Mouse (Mus musculus) gastrocnemius, adult 2 months (tissue): ENCODE results near the gene Wnt10b. TPM values are rescaled to one million over a fixed set of nuclear protein-coding genes. Genes with fewer than 3 reads are reported as not detected.

ENCODE experiments used
- DNase-seq: peaks from one replicate; pipeline ENCODE4 v3.0.0; 2022
- H3K27ac ChIP-seq: fragments of 200-600 bp; 2 replicates; pipeline ENCODE4 v1.8.1; 2022; ENCODE audit warnings: mild to moderate bottlenecking
- H3K4me3 ChIP-seq: fragments of 200-600 bp; 2 replicates; pipeline ENCODE4 v1.8.1; 2022; ENCODE audit warnings: mild to moderate bottlenecking, moderate library complexity
- CTCF ChIP-seq: fragments of 200-600 bp; IDR thresholded peaks from 2 replicates; pipeline ENCODE4 v1.8.1; 2022; ENCODE audit warnings: antibody characterized with exemption, mild to moderate bottlenecking, moderate library complexity
- intact Hi-C: fragments of 180-260 bp; cut with DNase I; formaldehyde crosslinking; loops from one replicate; pipeline ENCODE4 v1.15.1; 2025
- total RNA-seq, 2 experiments: library from RNA; stranded (reverse); gene quantifications; 2 replicates each; pipeline ENCODE4 v1.2.3; 2021

Wnt10b gene
- total RNA-seq, 2 experiments from 2014 or later = 0.97 to 1.4 TPM

GRCm38 (mm10) chr15:98729791-98730545, 48.0 kb downstream of the Wnt10b start:
- Histone ChIP-seq H3K27ac (no peak overlapping the region), H3K4me3 (no peak overlapping the region)
- DNase-seq = no peak
- intact Hi-C loops = no loop called here
- TF ChIP-seq CTCF = no peak

- Histone ChIP-seq H3K27ac (no peak overlapping the region), H3K4me3 (peak overlapping the region; percentile 90)
- intact Hi-C loops = no loop called here
- no peak for TF ChIP-seq CTCF
- DNase-seq = no peak
Observed at GRCm38 (mm10) chr15:98728366-98728765, 49.6 kb downstream of the Wnt10b start.

GRCm38 (mm10) chr15:98727443-98728321, 50.3 kb downstream of the Wnt10b start, which contains the start of gene Fkbp11:
Gene Fkbp11 (minus strand): TSS chr15:98728198.
- TF ChIP-seq CTCF = no peak
- DNase-seq = peak; percentile 78
- intact Hi-C loops = no loop called here
- Histone ChIP-seq H3K27ac (peak within 1 kb of the TSS; percentile 36; the same call in 1 of the 2 replicates), H3K4me3 (peak within 1 kb of the TSS; percentile 90)

- DNase-seq = no peak
- Histone ChIP-seq H3K27ac (no peak overlapping the region), H3K4me3 (peak overlapping the region; percentile 90)
- intact Hi-C loops = no loop called here
- no peak for TF ChIP-seq CTCF
Observed at GRCm38 (mm10) chr15:98726746-98727145, 51.2 kb downstream of the Wnt10b start.

- no peak for TF ChIP-seq CTCF
- no peak overlapping the region for H3K27ac ChIP-seq
- DNase-seq = no peak
- H3K4me3 ChIP-seq = no peak overlapping the region
- intact Hi-C loops = no loop called here
Observed at GRCm38 (mm10) chr15:98726079-98726478, 51.9 kb downstream of the Wnt10b start.

- no peak overlapping the region for H3K4me3 ChIP-seq
- no peak overlapping the region for H3K27ac ChIP-seq
- no peak for DNase-seq
- no peak for TF ChIP-seq CTCF
- intact Hi-C loops = no loop called here
Observed at GRCm38 (mm10) chr15:98724441-98724840, 53.5 kb downstream of the Wnt10b start.

- TF ChIP-seq CTCF = no peak
- no peak for DNase-seq
- Histone ChIP-seq H3K27ac (no peak overlapping the region), H3K4me3 (peak overlapping the region; percentile 21)
- intact Hi-C loops = no loop called here
Observed at GRCm38 (mm10) chr15:98722854-98723253, 55.1 kb downstream of the Wnt10b start.

GRCm38 (mm10) chr15:98722191-98722590, 55.8 kb downstream of the Wnt10b start:
- H3K27ac ChIP-seq = no peak overlapping the region
- no peak for TF ChIP-seq CTCF
- no peak overlapping the region for H3K4me3 ChIP-seq
- intact Hi-C loops = no loop called here
- no peak for DNase-seq

Other genes starting within 250 kb of the Wnt10b start
- 10 to 100 TPM; 64.7 to 66.3 TPM for gene Kansl2, start 243.9 kb downstream of the Wnt10b start, total RNA-seq
- 10 to 100 TPM; 20.4 to 20.5 TPM for gene Ccnt1, start 207.2 kb downstream of the Wnt10b start, total RNA-seq
- gene 4930415O20Rik, start 207.1 kb downstream of the Wnt10b start, total RNA-seq = 1 to 10 TPM in 1 of 2 experiments, not detected in 1; 1.2 TPM
- 10 to 100 TPM; 22.8 to 23.1 TPM for gene Adcy6, start 168.1 kb downstream of the Wnt10b start, total RNA-seq
- 1 to 10 TPM; 1.8 to 2.2 TPM for gene Cacnb3, start 147.3 kb downstream of the Wnt10b start, total RNA-seq
- gene Ddx23, start 115.3 kb downstream of the Wnt10b start, total RNA-seq = 10 to 100 TPM; 66.3 to 67.4 TPM
- 1 to 10 TPM; 1.2 to 1.5 TPM for gene Rnd1, start 100.7 kb downstream of the Wnt10b start, total RNA-seq
- gene Ccdc65, start 69.9 kb downstream of the Wnt10b start, total RNA-seq = not detected
- gene Fkbp11, start 50.0 kb downstream of the Wnt10b start, total RNA-seq = 1 to 10 TPM; 1.0 to 1.3 TPM
- 1 to 10 TPM; 8.1 to 9.4 TPM for gene Arf3, start 14.9 kb downstream of the Wnt10b start, total RNA-seq
- gene Wnt1, start 11.7 kb upstream of the Wnt10b start, total RNA-seq = under 1 TPM in 1 of 2 experiments, not detected in 1; 0.08 TPM
- gene Ddn, start 31.3 kb upstream of the Wnt10b start, total RNA-seq = under 1 TPM; 0.33 to 0.78 TPM
- gene Prkag1, start 53.4 kb upstream of the Wnt10b start, total RNA-seq = 10 to 100 TPM; 49.0 to 59.5 TPM
- 10 to 100 TPM; 53.6 to 56.3 TPM for gene Kmt2d, start 93.1 kb upstream of the Wnt10b start, total RNA-seq
- gene Rhebl1, start 116.4 kb upstream of the Wnt10b start, total RNA-seq = 1 to 10 TPM in 1 of 2 experiments, under 1 TPM in 1; 0.92 to 2.2 TPM
- gene Dhh, start 120.4 kb upstream of the Wnt10b start, total RNA-seq = under 1 TPM; 0.81 to 0.82 TPM
- 1 to 10 TPM; 5.2 to 6.9 TPM for gene Lmbr1l, start 140.1 kb upstream of the Wnt10b start, total RNA-seq
- gene Tuba1b, start 156.4 kb upstream of the Wnt10b start, total RNA-seq = 10 to 100 TPM; 15.8 to 33.9 TPM
- gene Gm49450, start 175.4 kb upstream of the Wnt10b start, total RNA-seq = not detected
- 10 to 100 TPM; 17.1 to 43.2 TPM for gene Tuba1a, start 175.6 kb upstream of the Wnt10b start, total RNA-seq